Mouse (Mus musculus): ENCODE measurements around the gene Cdh4. TPM values are rescaled to one million over a fixed set of nuclear protein-coding genes. Genes with fewer than 3 reads are reported as not detected.

Cdh4 gene
- polyA plus RNA-seq, 1 experiment = not detected

DNA sequence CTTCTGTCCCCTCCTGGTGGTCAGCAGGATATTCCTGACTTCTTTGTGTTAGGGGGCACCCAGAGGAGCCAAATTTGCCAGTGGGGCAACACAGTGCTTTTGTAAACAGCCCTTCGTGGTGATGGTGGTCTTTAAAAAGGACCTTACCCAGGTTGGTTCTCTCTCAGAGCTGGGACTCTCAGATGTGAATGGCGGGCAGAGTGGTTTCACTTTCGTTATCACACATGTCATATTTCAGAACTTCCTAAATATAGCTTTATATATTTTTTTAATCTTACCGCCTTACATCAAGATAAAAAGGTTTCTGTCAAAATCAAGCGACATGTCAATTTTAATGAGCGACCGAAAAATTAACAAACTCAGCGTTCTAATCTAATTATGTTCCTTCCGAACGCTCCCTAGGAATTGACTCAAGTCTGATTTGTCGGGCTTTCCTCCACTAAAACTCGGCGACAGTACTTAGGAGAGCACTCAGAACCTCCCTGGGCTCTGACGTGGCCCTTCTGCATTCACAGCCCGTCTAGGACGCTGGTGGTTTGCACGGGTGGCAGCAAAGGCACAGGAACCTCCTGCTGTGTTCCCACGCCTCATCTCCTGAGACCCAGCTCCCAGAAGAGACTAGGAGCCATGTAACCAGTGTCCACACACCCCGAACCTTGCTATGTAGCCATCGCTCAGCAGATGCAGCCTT lies 206.5 kb downstream of the Cdh4 start:
- TF ChIP-seq FLI1 (IDR thresholded peaks at IDR 0.05; ENCODE audit: low read length) (no peak), GATA1 (IDR thresholded peaks at IDR 0.05; ENCODE audit: borderline replicate concordance, low read length) (no peak)
- Histone ChIP-seq H3K9me3 (peaks cover 22% of the 10 kb centered on the region), H3K27me3 (replicated peaks) (no peaks in the 10 kb centered on the region), H3K4me1 (peaks cover 6% of the 10 kb centered on the region; the same call in 1 of the 2 replicates), H3K4me3 (replicated peaks) (peak overlapping the region; percentile 75), H3K36me3 (replicated peaks; ENCODE audit: low read length) (no peaks in the 10 kb centered on the region)

GRCm38 (mm10) chr2:179649370-179649769 lies 207.1 kb downstream of the Cdh4 start:
- TF ChIP-seq GATA1 (IDR thresholded peaks at IDR 0.05; ENCODE audit: borderline replicate concordance, low read length) (no peak), FLI1 (IDR thresholded peaks at IDR 0.05; ENCODE audit: low read length) (no peak)
- Histone ChIP-seq H3K27me3 (replicated peaks) (no peaks in the 10 kb centered on the region), H3K4me3 (replicated peaks) (no peak overlapping the region), H3K36me3 (replicated peaks; ENCODE audit: low read length) (no peaks in the 10 kb centered on the region), H3K9me3 (peaks cover 15% of the 10 kb centered on the region), H3K4me1 (peaks cover 11% of the 10 kb centered on the region)

- H3K36me3 ChIP-seq (replicated peaks; ENCODE audit: low read length) = no peaks in the 10 kb centered on the region
- TF ChIP-seq FLI1 (IDR thresholded peaks at IDR 0.05; ENCODE audit: low read length) = no peak
- TF ChIP-seq GATA1 (IDR thresholded peaks at IDR 0.05; ENCODE audit: borderline replicate concordance, low read length) = no peak
- H3K4me3 ChIP-seq (replicated peaks) = no peak overlapping the region
- peaks cover 8% of the 10 kb centered on the region; the same call in 1 of the 2 replicates for H3K9me3 ChIP-seq
- H3K4me1 ChIP-seq = peaks cover 19% of the 10 kb centered on the region
- H3K27me3 ChIP-seq (replicated peaks) = no peaks in the 10 kb centered on the region
These were observed 207.9 kb downstream of the Cdh4 start for GRCm38 (mm10) chr2:179650168-179650567.

DNA sequence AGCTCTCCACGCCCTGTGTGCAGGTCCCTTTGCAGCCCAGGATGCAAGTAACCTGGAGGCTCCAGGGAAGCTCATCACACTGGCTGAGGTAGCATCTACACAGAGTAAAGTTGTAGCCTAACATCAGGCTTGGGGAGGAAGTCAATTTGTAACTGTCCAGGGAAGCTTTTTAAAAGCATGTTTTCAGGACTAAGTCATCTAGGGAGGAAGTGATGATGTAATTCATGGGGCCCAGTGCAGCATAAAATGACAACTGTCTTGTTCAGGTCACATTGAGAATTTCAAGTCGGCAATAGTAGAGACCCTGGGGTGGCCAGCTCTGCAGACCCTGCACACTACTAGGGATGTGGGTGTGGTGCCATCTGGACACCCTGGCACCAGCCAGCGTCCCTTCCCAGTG lies 213.3 kb downstream of the Cdh4 start:
- no peaks in the 10 kb centered on the region for H3K27me3 ChIP-seq (replicated peaks)
- H3K4me3 ChIP-seq (replicated peaks) = no peak overlapping the region
- H3K4me1 ChIP-seq = peaks cover 27% of the 10 kb centered on the region
- no peaks in the 10 kb centered on the region for H3K36me3 ChIP-seq (replicated peaks; ENCODE audit: low read length)
- TF ChIP-seq GATA1 (IDR thresholded peaks at IDR 0.05; ENCODE audit: borderline replicate concordance, low read length) (no peak), FLI1 (IDR thresholded peaks at IDR 0.05; ENCODE audit: low read length) (no peak)
- H3K9me3 ChIP-seq = peaks cover 5% of the 10 kb centered on the region

DNA sequence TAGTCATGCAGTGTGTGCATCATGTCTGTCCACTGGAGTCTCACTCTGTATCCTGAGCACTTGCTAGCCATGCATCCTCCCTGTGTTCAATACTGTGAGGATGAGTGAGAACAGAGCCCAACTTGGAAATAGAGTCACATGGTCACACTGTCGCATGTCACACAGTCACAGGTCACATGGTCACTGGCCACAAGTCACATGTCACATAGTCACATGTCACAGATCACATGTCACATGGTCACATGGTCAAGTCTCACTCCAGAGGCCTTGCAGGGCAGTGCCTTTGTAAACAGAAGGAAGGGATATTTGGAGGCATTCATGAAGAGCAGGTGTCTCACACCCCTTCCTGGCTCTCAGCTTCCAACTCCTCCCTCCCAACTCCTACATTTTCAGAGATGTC lies 217.0 kb downstream of the Cdh4 start:
- H3K4me1 ChIP-seq = peaks cover 36% of the 10 kb centered on the region
- peaks cover 14% of the 10 kb centered on the region for H3K27me3 ChIP-seq (replicated peaks)
- no peaks in the 10 kb centered on the region for H3K36me3 ChIP-seq (replicated peaks; ENCODE audit: low read length)
- H3K4me3 ChIP-seq (replicated peaks) = peak overlapping the region; percentile 48
- H3K9me3 ChIP-seq = peaks cover 12% of the 10 kb centered on the region
- TF ChIP-seq FLI1 (IDR thresholded peaks at IDR 0.05; ENCODE audit: low read length) = no peak

- Histone ChIP-seq H3K4me3 (replicated peaks) (peak overlapping the region; percentile 88), H3K9me3 (peaks cover 12% of the 10 kb centered on the region), H3K27me3 (replicated peaks) (peaks cover 24% of the 10 kb centered on the region), H3K4me1 (peaks cover 16% of the 10 kb centered on the region), H3K36me3 (replicated peaks; ENCODE audit: low read length) (no peaks in the 10 kb centered on the region)
- TF ChIP-seq GATA1 (IDR thresholded peaks at IDR 0.05; ENCODE audit: borderline replicate concordance, low read length) (no peak), FLI1 (IDR thresholded peaks at IDR 0.05; ENCODE audit: low read length) (no peak)
These were observed 219.9 kb downstream of the Cdh4 start for GRCm38 (mm10) chr2:179661998-179662714.

- H3K27me3 ChIP-seq (replicated peaks) = peaks cover 24% of the 10 kb centered on the region
- no peak for TF ChIP-seq GATA1 (IDR thresholded peaks at IDR 0.05; ENCODE audit: borderline replicate concordance, low read length)
- TF ChIP-seq FLI1 (IDR thresholded peaks at IDR 0.05; ENCODE audit: low read length) = no peak
- peak overlapping the region; percentile 88 for H3K4me3 ChIP-seq (replicated peaks)
- H3K4me1 ChIP-seq = peaks cover 15% of the 10 kb centered on the region
- no peaks in the 10 kb centered on the region for H3K36me3 ChIP-seq (replicated peaks; ENCODE audit: low read length)
- peaks cover 12% of the 10 kb centered on the region for H3K9me3 ChIP-seq
These were observed 220.5 kb downstream of the Cdh4 start for GRCm38 (mm10) chr2:179662739-179663138.

DNA sequence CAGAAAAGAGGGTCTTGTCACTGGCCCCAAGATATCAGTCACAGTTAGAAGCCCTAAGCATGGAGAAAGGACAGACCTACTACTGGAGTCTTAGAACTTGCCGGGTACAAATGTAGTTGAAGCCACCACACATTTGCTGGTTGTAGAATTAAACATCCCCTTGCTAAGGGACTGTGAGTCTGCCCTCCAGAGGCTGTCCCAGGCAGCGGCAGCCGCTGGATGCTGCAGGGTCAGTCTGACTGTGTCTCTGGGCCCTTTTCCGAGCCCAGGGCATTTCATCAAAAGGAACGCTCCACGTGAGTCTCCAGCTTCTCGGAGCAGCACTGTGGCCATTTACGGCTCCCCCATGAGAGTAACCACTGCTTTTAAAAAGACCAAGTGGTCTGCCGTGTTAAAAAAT lies 221.4 kb downstream of the Cdh4 start:
- Histone ChIP-seq H3K4me3 (replicated peaks) (no peak overlapping the region), H3K36me3 (replicated peaks; ENCODE audit: low read length) (no peaks in the 10 kb centered on the region), H3K27me3 (replicated peaks) (peaks cover 29% of the 10 kb centered on the region), H3K4me1 (peaks cover 15% of the 10 kb centered on the region), H3K9me3 (peaks cover 12% of the 10 kb centered on the region)
- no peak for TF ChIP-seq FLI1 (IDR thresholded peaks at IDR 0.05; ENCODE audit: low read length)

DNA sequence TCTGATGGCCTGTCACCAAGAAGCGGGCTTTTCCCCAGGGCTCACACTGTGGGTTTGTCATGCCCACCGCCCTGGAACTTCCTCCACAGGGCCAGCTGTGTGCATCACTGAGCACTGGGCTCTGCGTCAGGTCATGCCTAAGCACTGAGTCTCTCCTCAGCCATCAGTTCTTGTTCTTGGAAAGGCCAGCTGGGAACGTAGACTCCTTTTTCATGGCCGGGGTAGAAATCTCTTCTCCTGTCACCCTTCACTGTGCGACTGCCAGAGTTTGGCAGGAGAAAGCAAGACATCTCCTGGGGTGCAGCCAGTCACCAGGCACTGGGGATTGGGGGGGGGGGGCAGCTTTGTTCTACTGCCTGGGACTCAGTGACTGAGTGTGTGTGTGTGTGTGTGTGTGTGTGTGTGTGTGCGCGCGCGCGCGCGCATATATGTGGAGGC lies 222.0 kb downstream of the Cdh4 start:
- Histone ChIP-seq H3K4me3 (replicated peaks) (no peak overlapping the region), H3K36me3 (replicated peaks; ENCODE audit: low read length) (no peaks in the 10 kb centered on the region), H3K27me3 (replicated peaks) (peaks cover 29% of the 10 kb centered on the region), H3K4me1 (peaks cover 15% of the 10 kb centered on the region), H3K9me3 (peaks cover 9% of the 10 kb centered on the region)
- TF ChIP-seq GATA1 (IDR thresholded peaks at IDR 0.05; ENCODE audit: borderline replicate concordance, low read length) (no peak), FLI1 (IDR thresholded peaks at IDR 0.05; ENCODE audit: low read length) (no peak)

- Histone ChIP-seq H3K27me3 (replicated peaks) (peaks cover 12% of the 10 kb centered on the region), H3K9me3 (no peaks in the 10 kb centered on the region), H3K36me3 (replicated peaks; ENCODE audit: low read length) (no peaks in the 10 kb centered on the region), H3K4me1 (no peaks in the 10 kb centered on the region), H3K4me3 (replicated peaks) (no peak overlapping the region)
- TF ChIP-seq FLI1 (IDR thresholded peaks at IDR 0.05; ENCODE audit: low read length) (no peak), GATA1 (IDR thresholded peaks at IDR 0.05; ENCODE audit: borderline replicate concordance, low read length) (no peak)
These were observed 228.5 kb downstream of the Cdh4 start for GRCm38 (mm10) chr2:179670689-179671088.
